Mouse (Mus musculus) stomach, embryonic 16.5 days (tissue): ENCODE measurements around the gene Tekt2. TPM values are rescaled to one million over a fixed set of nuclear protein-coding genes. Genes with fewer than 3 reads are reported as not detected.

Experiments used
- ATAC-seq: fragments of 200-750 bp; cut with Nextera tagmentation; 2 replicates; pipeline ENCODE4 v1.8.0; 2017; ENCODE audit warnings: moderate number of reproducible peaks, moderate TSS enrichment; ENCODE audit not compliant: insufficient read depth, low FRiP score
- H3K27ac ChIP-seq: fragments of 300-500 bp; sonication (generic); 2 replicates; pipeline ENCODE4 v1.5.1; 2014; ENCODE audit warnings: low read length
- H3K27me3 ChIP-seq: fragments of 300-500 bp; sonication (generic); 2 replicates; pipeline ENCODE4 v1.6.1; 2014; ENCODE audit warnings: low read length, control low read depth, mixed read lengths; ENCODE audit not compliant: control insufficient read depth, insufficient read depth
- H3K36me3 ChIP-seq: fragments of 300-500 bp; sonication (generic); 2 replicates; pipeline ENCODE4 v1.6.1; 2014; ENCODE audit warnings: low read length; ENCODE audit not compliant: control insufficient read depth, insufficient read depth
- H3K4me1 ChIP-seq: fragments of 300-500 bp; sonication (generic); 2 replicates; pipeline ENCODE4 v1.6.1; 2014; ENCODE audit warnings: low read length, control low read depth, mixed read lengths; ENCODE audit not compliant: control insufficient read depth, insufficient read depth
- H3K4me2 ChIP-seq: fragments of 300-500 bp; sonication (generic); 2 replicates; pipeline ENCODE4 v1.6.1; 2014; ENCODE audit warnings: low read depth, low read length, mixed read lengths
- H3K4me3 ChIP-seq: fragments of 300-500 bp; sonication (generic); replicated peaks from 2 replicates; pipeline ENCODE4 v1.5.1; 2014; ENCODE audit warnings: mild to moderate bottlenecking, low read length
- H3K9ac ChIP-seq: fragments of 300-500 bp; sonication (generic); 2 replicates; pipeline ENCODE4 v1.6.1; 2014; ENCODE audit warnings: low read length
- H3K9me3 ChIP-seq: fragments of 300-500 bp; sonication (generic); replicated peaks from 2 replicates; pipeline ENCODE4 v1.6.1; 2016; ENCODE audit warnings: low read length, control low read depth; ENCODE audit not compliant: control insufficient read depth
- WGBS: fragments of 180-500 bp; shearing (Covaris S2); extraction: QIAGEN DNeasy Blood & Tissue Kit; methylation state at CpG from one replicate; pipeline ENCODE4 v1.1.7; 2014; 5-methylcytosine and 5-hydroxymethylcytosine counted together
- polyA plus RNA-seq: library from polyadenylated mRNA; unstranded; fragments of >200 nt; fragmentation: Nextera tagmentation; extraction: Ambion mirVana; gene quantifications from 2 replicates; pipeline ENCODE4 v1.2.1, GENCODE M21; 2015

The Tekt2 gene
- polyA plus RNA-seq, 1 experiment from 2014 or later, result 7.9 TPM

DNA sequence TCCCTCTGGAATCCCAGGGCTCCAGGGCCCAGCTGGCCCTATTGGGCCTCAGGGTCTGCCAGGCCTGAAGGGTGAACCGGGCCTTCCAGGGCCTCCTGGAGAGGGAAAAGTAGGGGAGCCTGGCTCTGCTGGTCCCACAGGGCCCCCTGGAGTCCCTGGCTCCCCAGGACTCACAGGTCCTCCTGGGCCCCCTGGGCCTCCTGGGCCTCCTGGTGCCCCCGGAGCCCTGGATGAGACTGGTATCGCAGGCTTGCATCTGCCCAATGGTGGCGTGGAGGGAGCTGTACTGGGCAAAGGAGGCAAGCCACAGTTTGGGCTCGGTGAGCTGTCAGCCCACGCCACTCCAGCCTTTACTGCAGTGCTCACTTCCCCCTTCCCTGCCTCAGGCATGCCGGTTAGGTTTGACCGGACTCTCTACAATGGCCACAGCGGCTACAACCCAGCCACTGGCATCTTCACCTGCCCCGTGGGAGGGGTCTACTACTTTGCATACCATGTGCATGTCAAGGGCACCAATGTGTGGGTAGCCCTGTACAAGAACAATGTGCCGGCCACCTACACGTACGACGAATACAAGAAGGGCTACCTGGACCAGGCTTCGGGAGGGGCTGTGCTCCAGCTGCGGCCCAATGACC lies 13.8 kb downstream of the Tekt2 start:
- Histone ChIP-seq H3K9me3 (no peaks in the 10 kb centered on the region), H3K4me2 (no peak overlapping the region), H3K27ac (no peak overlapping the region), H3K4me1 (peaks cover 8% of the 10 kb centered on the region), H3K36me3 (peaks cover 4% of the 10 kb centered on the region; the same call in 1 of the 2 replicates), H3K27me3 (no peaks in the 10 kb centered on the region), H3K9ac (no peak overlapping the region), H3K4me3 (no peak overlapping the region)
- 89% methylated on average over 16 of the region's 16 CpGs for WGBS
- ATAC-seq, result no peak

DNA sequence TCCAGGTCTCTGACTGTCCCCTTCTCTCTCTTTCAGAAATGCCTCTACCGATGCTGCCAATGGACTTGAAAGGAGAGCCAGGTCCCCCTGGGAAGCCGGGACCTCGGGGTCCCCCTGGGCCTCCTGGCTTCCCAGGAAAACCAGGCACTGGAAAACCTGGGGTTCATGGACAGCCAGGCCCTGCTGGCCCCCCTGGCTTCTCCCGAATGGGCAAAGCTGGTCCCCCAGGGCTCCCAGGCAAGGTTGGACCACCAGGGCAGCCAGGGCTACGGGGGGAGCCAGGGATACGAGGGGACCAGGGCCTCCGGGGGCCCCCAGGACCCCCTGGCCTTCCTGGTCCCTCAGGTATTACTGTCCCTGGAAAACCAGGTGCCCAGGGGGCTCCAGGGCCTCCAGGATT lies 15.1 kb downstream of the Tekt2 start:
- no peak overlapping the region for H3K27ac ChIP-seq
- H3K4me1 ChIP-seq, result peaks cover 5% of the 10 kb centered on the region
- no peak for ATAC-seq
- H3K9me3 ChIP-seq, result 0 out of 2 replicates have a peak, but pooled peaks cover 5% of the 10 kb centered on the region
- no peaks in the 10 kb centered on the region for H3K27me3 ChIP-seq
- H3K4me2 ChIP-seq, result no peak overlapping the region
- H3K9ac ChIP-seq, result no peak overlapping the region
- H3K36me3 ChIP-seq, result no peaks in the 10 kb centered on the region
- WGBS, result 75% methylated on average over 7 of the region's 7 CpGs
- H3K4me3 ChIP-seq, result no peak overlapping the region

GRCm38 (mm10) chr4:126309922-126310309 lies 15.6 kb downstream of the Tekt2 start:
- no peaks in the 10 kb centered on the region for H3K36me3 ChIP-seq
- no peaks in the 10 kb centered on the region for H3K27me3 ChIP-seq

DNA sequence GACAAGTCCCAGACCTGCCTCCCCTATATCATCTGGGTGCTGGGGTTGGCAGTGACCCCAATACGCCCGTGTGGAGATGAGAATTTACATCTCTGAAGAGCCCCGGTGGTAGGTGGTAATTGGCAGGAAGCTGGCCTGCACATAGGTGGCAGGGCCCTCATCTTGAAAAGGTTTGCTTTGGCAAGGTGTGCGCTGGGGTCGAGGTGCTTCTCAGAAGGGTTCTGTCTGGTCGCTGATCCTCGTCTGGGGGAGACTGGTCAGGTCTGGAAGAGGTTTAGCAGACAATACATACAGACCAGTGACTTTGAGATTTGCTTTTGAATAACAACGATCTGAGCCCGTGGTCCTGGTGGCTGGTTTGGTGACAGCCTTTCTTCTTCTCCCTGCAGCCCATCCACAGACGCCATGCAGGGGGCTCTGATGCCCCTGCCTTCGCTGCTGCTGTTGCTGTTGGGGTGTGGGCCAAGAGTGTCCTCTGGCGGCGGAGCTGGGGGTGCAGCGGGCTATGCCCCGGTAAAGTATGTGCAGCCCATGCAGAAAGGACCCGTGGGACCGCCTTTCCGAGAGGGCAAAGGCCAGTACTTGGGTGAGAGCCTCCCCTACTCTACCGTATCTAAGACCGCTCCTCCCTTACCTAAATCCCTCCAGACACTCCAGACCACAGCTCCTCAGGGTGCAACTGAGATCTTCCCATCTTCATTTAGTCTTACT lies 16.1 kb downstream of the Tekt2 start:
- H3K4me3 ChIP-seq, result no peak overlapping the region
- no peak; the same call in 1 of the 2 replicates for ATAC-seq
- H3K36me3 ChIP-seq, result no peaks in the 10 kb centered on the region
- WGBS, result 16% methylated on average over 20 of the region's 20 CpGs
- H3K27me3 ChIP-seq, result no peaks in the 10 kb centered on the region
- no peak overlapping the region for H3K9ac ChIP-seq
- no peak overlapping the region for H3K27ac ChIP-seq
- H3K9me3 ChIP-seq, result 0 out of 2 replicates have a peak, but pooled peaks cover 5% of the 10 kb centered on the region
- H3K4me1 ChIP-seq, result peaks cover 5% of the 10 kb centered on the region
- peak overlapping the region; percentile 32 for H3K4me2 ChIP-seq

More at GRCm38 (mm10) chr4:126309922-126310309, 15.6 kb downstream of the Tekt2 start:
- ATAC-seq, result peak; percentile 54; the same call in 1 of the 2 replicates
- Histone ChIP-seq H3K4me2 (peak overlapping the region; percentile 32), H3K4me1 (peaks cover 5% of the 10 kb centered on the region), H3K27ac (no peak overlapping the region), H3K9me3 (0 out of 2 replicates have a peak, but pooled peaks cover 5% of the 10 kb centered on the region), H3K9ac (no peak overlapping the region), H3K4me3 (no peak overlapping the region)
- 4% methylated on average over 7 of the region's 7 CpGs for WGBS

DNA sequence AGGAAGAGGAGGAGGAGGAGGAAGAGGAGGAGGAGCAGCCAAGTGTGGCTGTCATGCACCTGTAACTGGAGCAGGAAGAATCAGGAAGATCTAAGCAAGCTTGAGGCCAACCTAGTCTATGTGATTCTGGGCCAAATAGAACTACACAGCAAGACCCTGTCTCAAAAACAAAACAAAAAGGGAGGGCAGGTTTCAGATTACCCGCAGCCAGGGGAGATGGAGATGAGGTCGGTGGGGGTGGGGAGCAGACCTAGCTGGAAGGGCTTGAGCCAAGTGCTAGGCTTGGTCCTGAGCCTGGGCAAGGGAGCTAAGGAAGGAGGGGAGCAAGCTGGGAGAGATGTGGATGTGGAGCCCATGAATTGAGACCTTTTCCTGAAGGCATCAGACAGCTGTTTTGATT lies 18.7 kb downstream of the Tekt2 start:
- peaks cover 5% of the 10 kb centered on the region for H3K4me1 ChIP-seq
- H3K9me3 ChIP-seq, result 0 out of 2 replicates have a peak, but pooled peaks cover 5% of the 10 kb centered on the region
- H3K36me3 ChIP-seq, result no peaks in the 10 kb centered on the region
- WGBS, result 17% methylated on average over 2 of the region's 2 CpGs
- peaks cover 5% of the 10 kb centered on the region; the same call in 1 of the 2 replicates for H3K27me3 ChIP-seq
- no peak overlapping the region for H3K27ac ChIP-seq
- no peak overlapping the region for H3K4me3 ChIP-seq
- H3K4me2 ChIP-seq, result no peak overlapping the region
- no peak overlapping the region for H3K9ac ChIP-seq
- no peak for ATAC-seq

- peaks cover 9% of the 10 kb centered on the region for H3K27me3 ChIP-seq
- 86% methylated on average over 6 of the region's 6 CpGs for WGBS
- no peak for ATAC-seq
These were observed 19.4 kb downstream of the Tekt2 start for GRCm38 (mm10) chr4:126306058-126306457.

GRCm38 (mm10) chr4:126305428-126305827 lies 20.1 kb downstream of the Tekt2 start:
- WGBS, result 86% methylated on average over 1 of the region's 1 CpGs
- Histone ChIP-seq H3K27ac (no peak overlapping the region), H3K4me1 (peaks cover 16% of the 10 kb centered on the region), H3K27me3 (peaks cover 15% of the 10 kb centered on the region), H3K4me3 (no peak overlapping the region), H3K9me3 (0 out of 2 replicates have a peak, but pooled peaks cover 5% of the 10 kb centered on the region), H3K9ac (no peak overlapping the region), H3K4me2 (no peak overlapping the region), H3K36me3 (no peaks in the 10 kb centered on the region)
- no peak for ATAC-seq

More at GRCm38 (mm10) chr4:126306058-126306457, 19.4 kb downstream of the Tekt2 start:
- no peaks in the 10 kb centered on the region for H3K36me3 ChIP-seq
- H3K4me2 ChIP-seq, result no peak overlapping the region
- H3K4me3 ChIP-seq, result no peak overlapping the region
- H3K27ac ChIP-seq, result no peak overlapping the region
- H3K9me3 ChIP-seq, result 0 out of 2 replicates have a peak, but pooled peaks cover 5% of the 10 kb centered on the region
- H3K9ac ChIP-seq, result no peak overlapping the region
- peaks cover 9% of the 10 kb centered on the region for H3K4me1 ChIP-seq

DNA sequence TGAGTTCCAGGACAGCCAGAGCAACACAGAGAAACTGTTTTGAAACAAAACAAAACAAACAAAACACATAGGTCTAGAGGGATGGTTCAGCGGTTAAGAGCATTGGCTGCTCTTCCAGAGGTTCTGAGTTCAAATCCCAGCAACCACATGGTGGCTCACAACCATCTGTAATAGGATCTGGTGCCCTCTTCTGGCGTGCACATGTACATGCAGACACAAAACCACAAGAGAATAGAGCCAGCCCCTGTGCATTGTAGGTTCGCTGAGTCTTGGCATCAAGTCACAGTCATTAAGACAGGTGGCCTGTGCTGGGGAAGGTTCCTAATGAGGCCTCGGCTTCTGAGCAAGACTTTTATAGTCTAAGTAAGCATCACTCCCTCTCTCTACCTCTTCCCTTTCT lies 21.6 kb downstream of the Tekt2 start:
- WGBS, result 62% methylated on average over 4 of the region's 4 CpGs
- peaks cover 21% of the 10 kb centered on the region for H3K27me3 ChIP-seq
- ATAC-seq, result no peak
- no peak overlapping the region for H3K4me3 ChIP-seq
- no peaks in the 10 kb centered on the region for H3K36me3 ChIP-seq
- H3K9ac ChIP-seq, result no peak overlapping the region
- no peak overlapping the region for H3K27ac ChIP-seq
- H3K9me3 ChIP-seq, result 0 out of 2 replicates have a peak, but pooled peaks cover 5% of the 10 kb centered on the region
- no peak overlapping the region for H3K4me2 ChIP-seq
- H3K4me1 ChIP-seq, result peaks cover 11% of the 10 kb centered on the region
